Mouse (Mus musculus) neural tube, embryonic 15.5 days (tissue): ENCODE data around the gene Robo1. TPM values are rescaled to one million over a fixed set of nuclear protein-coding genes. Genes with fewer than 3 reads are reported as not detected.

Experiments
- ATAC-seq: fragments of 200-750 bp; cut with Nextera tagmentation; 2 replicates; pipeline ENCODE4 v1.8.0; 2017; ENCODE audit warnings: mild to moderate bottlenecking, moderate TSS enrichment, moderate library complexity; ENCODE audit not compliant: low FRiP score
- H3K27ac ChIP-seq: fragments of 300-500 bp; sonication (generic); replicated peaks from 2 replicates; pipeline ENCODE4 v1.5.1; 2015; ENCODE audit warnings: mild to moderate bottlenecking, inconsistent platforms
- H3K27me3 ChIP-seq: fragments of 300-500 bp; sonication (generic); replicated peaks from 2 replicates; pipeline ENCODE4 v1.6.1; 2015; ENCODE audit warnings: inconsistent platforms
- H3K36me3 ChIP-seq: fragments of 300-500 bp; sonication (generic); 2 replicates; pipeline ENCODE4 v1.6.1; 2015; ENCODE audit warnings: inconsistent platforms
- H3K4me1 ChIP-seq: fragments of 300-500 bp; sonication (generic); 2 replicates; pipeline ENCODE4 v1.6.1; 2015; ENCODE audit warnings: inconsistent platforms
- H3K4me2 ChIP-seq: fragments of 300-500 bp; sonication (generic); 2 replicates; pipeline ENCODE4 v1.6.1; 2015; ENCODE audit warnings: inconsistent platforms, mild to moderate bottlenecking, moderate library complexity
- H3K4me3 ChIP-seq: fragments of 300-500 bp; sonication (generic); replicated peaks from 2 replicates; pipeline ENCODE4 v1.5.1; 2015; ENCODE audit warnings: mild to moderate bottlenecking, inconsistent platforms
- H3K9ac ChIP-seq: fragments of 300-500 bp; sonication (generic); replicated peaks from 2 replicates; pipeline ENCODE4 v1.6.1; 2015; ENCODE audit warnings: mild to moderate bottlenecking, inconsistent platforms
- H3K9me3 ChIP-seq: fragments of 300-500 bp; sonication (generic); replicated peaks from 2 replicates; pipeline ENCODE4 v1.6.1; 2016; ENCODE audit warnings: inconsistent platforms
- WGBS: fragments of 180-500 bp; shearing (Covaris S2); methylation state at CpG from one replicate; pipeline ENCODE4 v1.1.7; 2015; ENCODE audit warnings: mixed read lengths; 5-methylcytosine and 5-hydroxymethylcytosine counted together
- polyA plus RNA-seq: library from polyadenylated mRNA; unstranded; fragments of >200 nt; fragmentation: Nextera tagmentation; extraction: Ambion mirVana; gene quantifications from 2 replicates; pipeline ENCODE4 v1.2.1, GENCODE M21; 2015

The Robo1 gene
- polyA plus RNA-seq, 1 experiment from 2014 or later = 33.2 TPM

- H3K9me3 ChIP-seq = no peaks in the 10 kb centered on the region
Measured at GRCm38 (mm10) chr16:72687651-72688050, 379.5 kb downstream of the Robo1 start.

GRCm38 (mm10) chr16:72688185-72688681 lies 380.1 kb downstream of the Robo1 start:
- no peak overlapping the region for H3K9ac ChIP-seq
- H3K4me1 ChIP-seq = peaks cover 26% of the 10 kb centered on the region
- peak; percentile 34; the same call in 1 of the 2 replicates for ATAC-seq
- no peaks in the 10 kb centered on the region for H3K27me3 ChIP-seq
- no peaks in the 10 kb centered on the region for H3K9me3 ChIP-seq
- no peak overlapping the region for H3K4me2 ChIP-seq
- no peaks in the 10 kb centered on the region for H3K36me3 ChIP-seq
- no peak overlapping the region for H3K27ac ChIP-seq
- WGBS = 59% methylated on average over 6 of the region's 6 CpGs
- H3K4me3 ChIP-seq = no peak overlapping the region

More at GRCm38 (mm10) chr16:72687651-72688050, 379.5 kb downstream of the Robo1 start:
- no peaks in the 10 kb centered on the region for H3K27me3 ChIP-seq
- H3K36me3 ChIP-seq = no peaks in the 10 kb centered on the region
- H3K27ac ChIP-seq = no peak overlapping the region
- no peak overlapping the region for H3K4me3 ChIP-seq
- ATAC-seq = no peak
- WGBS = 54% methylated on average over 3 of the region's 3 CpGs
- H3K4me2 ChIP-seq = no peak overlapping the region
- no peak overlapping the region for H3K9ac ChIP-seq
- H3K4me1 ChIP-seq = peaks cover 23% of the 10 kb centered on the region

- peaks cover 27% of the 10 kb centered on the region for H3K4me1 ChIP-seq
- no peaks in the 10 kb centered on the region for H3K27me3 ChIP-seq
- no peaks in the 10 kb centered on the region for H3K9me3 ChIP-seq
- no peak overlapping the region for H3K27ac ChIP-seq
- no peaks in the 10 kb centered on the region for H3K36me3 ChIP-seq
- H3K4me2 ChIP-seq = no peak overlapping the region
- H3K9ac ChIP-seq = no peak overlapping the region
- H3K4me3 ChIP-seq = no peak overlapping the region
- ATAC-seq = no peak
- WGBS = 23% methylated on average over 3 of the region's 3 CpGs
Measured at GRCm38 (mm10) chr16:72691909-72692308, 383.8 kb downstream of the Robo1 start.

GRCm38 (mm10) chr16:72693446-72694274 lies 385.6 kb downstream of the Robo1 start:
- 22% methylated on average over 14 of the region's 14 CpGs for WGBS
- Histone ChIP-seq H3K9ac (no peak overlapping the region), H3K4me2 (0 out of 2 replicates have a peak overlapping the region, but pooled peaks have one; percentile 6), H3K27me3 (no peaks in the 10 kb centered on the region), H3K27ac (no peak overlapping the region), H3K9me3 (no peaks in the 10 kb centered on the region), H3K36me3 (no peaks in the 10 kb centered on the region), H3K4me3 (no peak overlapping the region), H3K4me1 (peaks cover 23% of the 10 kb centered on the region)
- peak; percentile 38; the same call in 1 of the 2 replicates for ATAC-seq

GRCm38 (mm10) chr16:72694787-72695186 lies 386.7 kb downstream of the Robo1 start:
- no peak overlapping the region for H3K27ac ChIP-seq
- peaks cover 32% of the 10 kb centered on the region for H3K4me1 ChIP-seq
- H3K36me3 ChIP-seq = no peaks in the 10 kb centered on the region
- no peaks in the 10 kb centered on the region for H3K9me3 ChIP-seq
- no peak overlapping the region for H3K4me3 ChIP-seq
- H3K9ac ChIP-seq = no peak overlapping the region
- no peaks in the 10 kb centered on the region for H3K27me3 ChIP-seq
- no peak overlapping the region for H3K4me2 ChIP-seq
- no peak for ATAC-seq
- 75% methylated on average over 5 of the region's 5 CpGs for WGBS

- H3K4me2 ChIP-seq = peak overlapping the region; percentile 32
- peaks cover 18% of the 10 kb centered on the region for H3K4me1 ChIP-seq
- 27% methylated on average over 12 of the region's 12 CpGs for WGBS
Measured at GRCm38 (mm10) chr16:72699238-72700006, 391.3 kb downstream of the Robo1 start.

GRCm38 (mm10) chr16:72700297-72700696 lies 392.2 kb downstream of the Robo1 start:
- no peaks in the 10 kb centered on the region for H3K9me3 ChIP-seq
- H3K27me3 ChIP-seq = no peaks in the 10 kb centered on the region
- H3K9ac ChIP-seq = no peak overlapping the region
- no peak overlapping the region for H3K4me3 ChIP-seq
- ATAC-seq = 0 out of 2 replicates have a peak, but pooled peaks have one; percentile 3
- no peak overlapping the region for H3K27ac ChIP-seq
- 79% methylated on average over 11 of the region's 11 CpGs for WGBS
- no peak overlapping the region for H3K4me2 ChIP-seq
- peaks cover 15% of the 10 kb centered on the region for H3K4me1 ChIP-seq
- H3K36me3 ChIP-seq = no peaks in the 10 kb centered on the region

More at GRCm38 (mm10) chr16:72699238-72700006, 391.3 kb downstream of the Robo1 start:
- ATAC-seq = peak; percentile 84
- no peaks in the 10 kb centered on the region for H3K27me3 ChIP-seq
- no peak overlapping the region for H3K4me3 ChIP-seq
- H3K9ac ChIP-seq = no peak overlapping the region
- no peaks in the 10 kb centered on the region for H3K9me3 ChIP-seq
- H3K27ac ChIP-seq = peak overlapping the region; percentile 56; the same call in 1 of the 2 replicates
- no peaks in the 10 kb centered on the region for H3K36me3 ChIP-seq

GRCm38 (mm10) chr16:72703486-72703885 lies 395.4 kb downstream of the Robo1 start:
- no peak for ATAC-seq
- Histone ChIP-seq H3K4me1 (peaks cover 15% of the 10 kb centered on the region), H3K4me2 (no peak overlapping the region), H3K27ac (no peak overlapping the region), H3K4me3 (no peak overlapping the region), H3K36me3 (no peaks in the 10 kb centered on the region), H3K27me3 (no peaks in the 10 kb centered on the region), H3K9me3 (no peaks in the 10 kb centered on the region), H3K9ac (no peak overlapping the region)
- WGBS = 75% methylated on average over 6 of the region's 6 CpGs

- no peak overlapping the region for H3K9ac ChIP-seq
- H3K36me3 ChIP-seq = no peaks in the 10 kb centered on the region
- no peak overlapping the region for H3K27ac ChIP-seq
- H3K27me3 ChIP-seq = no peaks in the 10 kb centered on the region
- H3K4me1 ChIP-seq = no peaks in the 10 kb centered on the region
- WGBS = 81% methylated on average over 5 of the region's 5 CpGs
- no peaks in the 10 kb centered on the region for H3K9me3 ChIP-seq
- no peak for ATAC-seq
- no peak overlapping the region for H3K4me3 ChIP-seq
- no peak overlapping the region for H3K4me2 ChIP-seq
Measured at GRCm38 (mm10) chr16:72705851-72706250, 397.7 kb downstream of the Robo1 start.

GRCm38 (mm10) chr16:72708526-72708925 lies 400.4 kb downstream of the Robo1 start:
- H3K27me3 ChIP-seq = no peaks in the 10 kb centered on the region
- no peak overlapping the region for H3K4me3 ChIP-seq
- H3K27ac ChIP-seq = no peak overlapping the region
- no peaks in the 10 kb centered on the region for H3K36me3 ChIP-seq
- 88% methylated on average over 2 of the region's 2 CpGs for WGBS
- H3K4me2 ChIP-seq = no peak overlapping the region
- H3K4me1 ChIP-seq = no peaks in the 10 kb centered on the region
- no peak overlapping the region for H3K9ac ChIP-seq
- no peak for ATAC-seq
- no peaks in the 10 kb centered on the region for H3K9me3 ChIP-seq

- Histone ChIP-seq H3K36me3 (no peaks in the 10 kb centered on the region), H3K27ac (no peak overlapping the region), H3K9ac (no peak overlapping the region), H3K4me3 (no peak overlapping the region), H3K27me3 (no peaks in the 10 kb centered on the region), H3K4me2 (no peak overlapping the region), H3K4me1 (peaks cover 8% of the 10 kb centered on the region; the same call in 1 of the 2 replicates), H3K9me3 (no peaks in the 10 kb centered on the region)
- 67% methylated on average over 9 of the region's 9 CpGs for WGBS
- ATAC-seq = no peak
Measured at GRCm38 (mm10) chr16:72717118-72717802, 409.2 kb downstream of the Robo1 start.
